Mouse (Mus musculus) spleen, postnatal 4 days (tissue): ENCODE measurements around the gene Vti1a.
A peak's percentile ranks its signal among the peaks of the same experiment; 100 is the strongest.

Source experiments
- DNase-seq, 2 experiments: peaks; one replicate each; pipeline ENCODE4 v3.0.0; 2022; ENCODE audit warnings: low spot score in 2 of 2

Vti1a gene

GRCm38 (mm10) chr19:55316109-55316714 lies at the start of gene Vti1a:
Gene Vti1a (plus strand): TSS chr19:55316295.
- peak; percentile 86 to 93 for DNase-seq

DNA sequence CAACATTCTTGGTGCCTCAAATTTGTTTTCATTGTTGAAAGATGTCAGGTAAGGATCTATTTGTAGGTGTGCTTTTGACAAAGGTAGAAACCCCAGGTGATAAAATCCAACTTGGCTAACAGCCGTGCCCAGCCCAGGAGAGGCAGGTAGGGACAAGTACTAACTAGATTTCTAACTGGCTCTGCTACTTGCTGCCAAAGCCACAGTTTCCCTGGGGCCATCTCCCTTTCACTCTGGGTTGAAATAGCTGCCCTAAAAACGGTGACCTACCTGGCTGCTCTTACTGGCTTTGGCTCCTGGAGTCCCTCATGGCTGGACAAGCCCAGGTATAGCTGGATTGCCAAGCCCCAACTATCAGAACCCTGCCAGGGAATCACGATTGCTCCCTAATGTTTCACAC lies 49.3 kb upstream of the Vti1a start:
- DNase-seq = no peak

- DNase-seq = no peak
Observed at GRCm38 (mm10) chr19:55268150-55268549, 47.9 kb upstream of the Vti1a start.

DNA sequence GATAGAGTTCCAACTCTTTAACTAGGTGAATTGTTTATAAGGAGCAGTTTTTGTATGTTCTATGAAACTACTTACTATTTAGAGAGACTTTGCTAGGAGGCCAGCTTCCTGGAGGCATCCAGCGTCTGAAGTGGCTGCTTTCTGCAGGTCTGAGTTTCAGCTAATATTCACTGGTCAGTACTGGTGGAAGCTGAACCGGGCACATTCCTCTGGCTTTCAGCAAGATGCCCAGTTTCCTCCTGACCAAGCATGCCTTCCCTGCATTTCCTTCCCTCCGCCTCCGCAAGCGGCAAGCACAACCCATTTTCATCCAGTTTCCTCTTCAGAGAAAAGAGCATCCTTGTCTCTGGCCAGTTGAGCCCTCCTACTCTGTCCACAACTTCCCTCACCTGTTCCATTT lies 47.0 kb upstream of the Vti1a start:
- no peak for DNase-seq

DNA sequence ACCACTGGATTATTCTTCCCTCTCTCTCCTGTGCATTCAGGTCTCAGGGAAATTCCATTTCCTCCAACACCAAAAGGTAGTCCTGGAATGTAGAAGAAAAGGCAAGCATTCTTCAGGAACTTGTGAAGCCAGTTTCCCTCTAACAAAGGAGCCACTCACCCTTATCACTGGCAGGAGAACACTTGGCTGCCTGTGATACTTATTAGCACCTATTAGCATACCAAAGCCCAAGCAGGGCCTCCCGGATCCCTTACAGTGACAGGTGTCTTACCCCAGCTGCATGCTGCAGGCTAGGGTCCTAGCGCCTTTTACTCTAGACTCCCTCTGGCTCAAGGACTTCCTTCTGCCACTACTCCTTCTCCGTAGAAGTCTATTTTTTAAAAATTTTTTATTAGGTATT lies 44.6 kb upstream of the Vti1a start:
- DNase-seq = no peak

DNA sequence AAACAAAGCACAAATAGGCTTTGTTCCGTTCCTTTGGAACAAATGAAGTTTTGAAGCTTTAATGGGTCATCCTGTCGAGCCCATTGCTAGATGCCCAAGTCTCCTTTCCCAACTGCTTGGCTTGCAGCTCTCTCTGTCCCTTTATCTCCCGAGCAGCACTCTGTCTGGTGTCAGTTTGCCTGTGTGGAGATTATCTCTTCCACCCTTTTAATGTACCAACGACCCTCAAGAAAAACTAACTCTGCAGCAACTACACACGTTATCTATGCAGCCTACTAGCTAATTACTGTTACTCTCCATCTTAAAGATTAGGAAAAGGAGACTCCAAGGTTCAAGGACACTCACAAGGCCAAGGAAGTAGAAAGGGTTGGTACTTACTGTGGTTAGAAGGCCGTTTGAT lies 42.8 kb upstream of the Vti1a start:
- DNase-seq = no peak

DNA sequence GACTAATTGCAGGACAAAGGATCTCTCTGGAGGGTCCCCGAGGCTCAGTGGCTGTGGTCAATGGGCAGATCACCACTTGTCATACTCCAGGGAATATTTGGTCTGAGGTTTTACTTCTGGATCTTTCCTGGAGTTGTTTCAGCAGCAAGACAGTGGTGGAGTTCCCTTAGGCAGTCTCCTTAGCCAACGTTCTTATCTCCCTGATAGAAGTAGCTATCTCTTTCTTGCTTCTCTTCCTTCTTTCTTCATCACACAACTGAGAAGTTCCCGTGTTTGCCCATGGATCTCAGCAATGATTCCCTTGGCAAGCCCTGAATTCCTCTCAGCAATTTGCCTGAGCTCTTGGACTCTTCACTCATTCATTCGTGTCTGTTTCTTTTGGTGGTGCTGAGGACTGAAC lies 40.0 kb upstream of the Vti1a start:
- no peak for DNase-seq

DNA sequence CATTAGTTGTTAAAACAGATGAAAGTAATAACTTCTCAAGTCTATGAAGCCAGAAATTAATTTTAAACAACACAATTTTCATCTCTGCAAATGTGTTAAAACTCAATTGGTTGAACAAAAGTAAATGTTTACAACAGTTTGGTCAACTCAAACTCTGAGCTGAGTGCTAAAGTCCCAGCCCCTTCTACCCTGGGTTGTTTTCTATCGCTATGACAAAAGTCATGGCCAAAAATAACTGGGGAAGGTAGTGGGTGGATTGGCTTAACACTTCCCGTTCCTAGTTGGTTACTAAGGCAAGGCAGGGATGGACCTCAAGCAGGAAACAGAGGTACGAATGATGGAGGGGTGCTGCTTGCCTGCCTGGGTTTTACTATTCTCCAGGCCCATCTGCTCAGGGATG lies 39.3 kb upstream of the Vti1a start:
- DNase-seq = no peak

DNA sequence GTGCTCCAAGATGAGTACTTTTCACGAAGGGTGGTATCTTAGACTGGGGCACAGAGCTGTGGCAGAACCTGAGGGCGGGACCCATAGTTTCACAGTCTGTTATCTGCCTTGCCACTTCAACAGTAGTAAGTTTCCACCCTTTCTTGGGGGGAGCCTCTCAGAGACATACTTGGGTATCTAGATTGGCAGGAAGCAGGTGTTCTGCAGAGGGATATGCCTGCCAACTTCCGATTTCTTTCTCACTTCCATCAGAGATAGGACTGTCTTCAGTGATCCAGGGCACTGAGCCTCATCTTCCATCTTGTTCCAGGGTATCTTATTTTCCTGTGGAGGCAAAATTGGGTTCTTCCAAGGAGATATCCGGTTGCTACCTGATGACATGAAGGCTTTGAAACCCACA lies 32.0 kb upstream of the Vti1a start:
- peak in 1 of 2 experiments; percentile 65 for DNase-seq

DNA sequence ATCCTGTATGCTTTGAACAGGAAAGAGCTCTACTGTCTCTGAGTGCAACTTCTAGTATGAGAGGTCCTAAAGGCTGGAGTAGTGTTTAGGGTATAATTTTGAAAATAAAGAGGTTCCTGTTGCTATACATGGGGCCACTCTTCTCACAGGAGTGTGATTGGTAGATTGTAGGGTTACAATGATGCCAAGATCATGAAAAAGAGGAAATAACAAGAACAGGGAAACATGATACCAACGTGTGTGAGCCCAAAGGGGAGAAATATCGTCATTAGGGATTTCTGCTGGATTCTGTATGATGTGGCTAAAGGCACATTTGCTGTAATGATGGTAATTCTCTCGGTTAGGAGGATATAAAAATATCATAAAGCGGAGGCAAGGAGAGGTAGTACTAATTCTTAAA lies 30.1 kb upstream of the Vti1a start:
- no peak for DNase-seq

GRCm38 (mm10) chr19:55288974-55289373 lies 27.1 kb upstream of the Vti1a start:
- no peak for DNase-seq

DNA sequence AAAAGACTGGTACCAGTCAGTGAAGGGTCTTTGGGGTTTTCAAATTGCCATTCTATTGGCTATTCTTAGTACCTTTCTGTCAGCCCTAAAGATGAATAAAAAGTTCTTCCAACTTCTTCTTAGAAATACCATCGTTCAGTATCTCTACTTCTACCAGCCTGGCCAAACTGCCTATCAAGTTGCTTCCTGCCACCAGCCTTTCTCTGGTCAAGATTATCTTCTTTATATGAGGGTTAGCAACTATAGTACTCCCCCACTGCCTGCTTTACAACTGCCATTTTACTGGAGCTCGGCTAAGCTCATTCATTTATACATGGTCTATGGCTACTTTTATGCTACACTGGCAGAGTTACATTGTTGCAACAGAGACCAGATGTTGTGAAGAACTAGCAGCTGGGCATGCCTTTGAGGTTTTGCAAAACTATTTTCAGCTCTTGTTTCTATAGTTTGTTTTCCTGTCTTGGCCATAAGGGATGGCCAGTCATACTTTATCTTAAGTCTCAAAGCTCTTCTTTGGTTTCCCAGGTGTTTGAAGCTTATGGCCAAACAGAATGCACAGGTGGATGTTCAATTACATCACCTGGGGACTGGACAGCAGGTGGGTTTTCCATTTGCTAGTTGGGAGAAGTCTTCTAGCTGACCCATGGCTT lies 25.3 kb upstream of the Vti1a start:
- no peak for DNase-seq

DNA sequence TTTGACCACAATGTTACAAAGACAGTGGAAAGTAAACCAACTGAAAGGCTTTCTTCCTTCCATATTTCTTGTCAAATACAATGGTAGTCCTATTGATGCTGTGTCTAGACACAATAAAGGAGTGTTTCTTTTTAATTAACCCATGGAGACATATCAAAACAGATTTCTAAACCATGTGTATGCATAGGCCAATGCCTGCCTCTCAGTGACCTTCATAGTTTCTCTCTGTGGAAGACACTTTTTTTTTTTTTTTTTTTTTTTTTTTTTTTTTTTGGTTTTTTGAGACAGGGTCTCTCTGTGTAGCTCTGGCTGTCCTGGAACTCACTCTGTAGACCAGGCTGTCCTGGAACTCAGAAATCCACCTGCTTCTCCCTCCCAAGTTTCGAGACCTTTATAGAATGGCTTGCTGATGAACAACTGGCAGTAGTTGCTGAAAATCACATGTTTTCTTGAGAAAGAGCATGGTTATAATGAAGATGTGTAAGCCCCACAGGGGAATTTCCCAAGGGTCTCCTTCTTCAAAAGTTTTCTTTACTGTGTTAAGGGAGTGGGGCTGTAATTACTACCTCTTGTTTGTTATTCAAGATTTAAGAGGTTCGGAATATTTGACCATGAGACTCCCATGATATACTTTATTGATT lies 23.8 kb upstream of the Vti1a start:
- DNase-seq = no peak

GRCm38 (mm10) chr19:55293175-55293574 lies 22.9 kb upstream of the Vti1a start:
- DNase-seq = no peak

- no peak for DNase-seq
Observed at GRCm38 (mm10) chr19:55295075-55295474, 21.0 kb upstream of the Vti1a start.

- no peak for DNase-seq
Observed at GRCm38 (mm10) chr19:55295556-55295955, 20.5 kb upstream of the Vti1a start.

DNA sequence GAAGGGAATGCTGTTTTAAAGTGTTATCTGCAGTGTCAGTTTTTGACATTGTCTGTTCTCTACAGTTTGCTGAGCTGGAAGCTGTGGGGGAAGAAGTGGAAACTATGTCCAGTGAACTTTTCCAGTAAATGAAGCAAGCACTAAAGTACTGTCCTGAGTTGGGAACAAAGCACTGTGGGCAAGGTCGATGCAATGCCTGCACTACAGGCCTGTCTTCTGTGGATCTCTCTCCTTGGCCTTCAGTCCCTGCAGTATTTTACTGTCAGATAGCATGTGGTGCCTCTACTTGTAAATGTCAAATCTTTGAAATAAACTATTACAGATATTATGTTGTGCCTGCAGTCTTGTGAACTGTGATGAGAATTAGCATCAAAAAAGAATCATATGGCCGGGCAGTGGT lies 19.8 kb upstream of the Vti1a start:
- DNase-seq = no peak

- no peak for DNase-seq
Observed at GRCm38 (mm10) chr19:55297489-55297888, 18.6 kb upstream of the Vti1a start.

- no peak for DNase-seq
Observed at GRCm38 (mm10) chr19:55297961-55298360, 18.1 kb upstream of the Vti1a start.

GRCm38 (mm10) chr19:55299378-55299777 lies 16.7 kb upstream of the Vti1a start:
- no peak for DNase-seq

DNA sequence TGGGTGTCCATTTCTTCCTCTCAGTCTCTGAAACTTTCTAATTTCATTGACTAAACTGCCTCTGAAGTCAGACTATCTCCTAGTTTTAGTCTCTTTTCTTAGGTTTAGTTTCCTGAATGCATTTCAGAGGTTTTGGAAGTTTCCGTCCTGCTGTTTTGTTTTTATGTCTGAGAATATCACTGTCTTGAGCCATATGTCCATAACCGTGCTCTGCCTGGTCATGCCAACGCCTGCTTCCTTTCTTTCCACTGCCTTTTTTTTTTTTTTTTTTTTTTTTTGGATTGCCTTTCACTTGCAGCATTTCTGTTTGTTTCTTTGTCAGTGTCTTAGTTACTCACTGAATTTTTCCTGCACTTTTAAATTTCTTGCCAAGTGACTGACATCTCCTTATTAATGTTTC lies 15.6 kb upstream of the Vti1a start:
- no peak for DNase-seq

DNA sequence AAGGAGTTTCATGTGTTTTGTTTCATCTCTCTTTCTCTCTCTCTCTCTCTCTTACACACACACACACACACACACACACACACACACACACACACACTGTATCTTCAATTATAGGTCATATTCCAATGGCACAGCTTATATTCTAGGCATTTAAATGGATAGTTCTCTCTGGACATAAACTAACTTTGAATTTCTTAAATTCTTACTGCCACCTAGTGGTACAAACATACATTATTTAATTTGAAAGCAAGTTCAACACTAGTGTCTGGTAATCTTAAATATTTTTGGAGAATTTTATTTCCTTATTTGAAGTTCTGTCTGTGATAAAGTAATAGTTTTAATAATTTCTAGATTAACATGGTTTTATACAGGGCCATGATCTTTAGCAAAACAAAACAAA lies 11.1 kb upstream of the Vti1a start:
- DNase-seq = no peak

- no peak for DNase-seq
Observed at GRCm38 (mm10) chr19:55311874-55312273, 4.2 kb upstream of the Vti1a start.
